Comparison of ENCODE assay signal across 25 mouse cellular contexts in genomic region chr6:53575836-53576235, GRCm38 (mm10).
A peak's percentile ranks its signal among the peaks of the same experiment; 100 is the strongest.
DNase-seq lines count a peak whose midpoint lies in the region; ATAC-seq lines count a peak whose summit lies in the region.
"Had no signal": no experiment of that assay in that cellular context is flagged by ENCODE, and none has a peak within 500 bp of the region (broad histone marks: within the 10 kb centered on the region; RNA-seq: fewer than 3 reads in every experiment).

No protein-coding gene starts in this region.

- no peak for ATAC-seq in heart, embryonic 13.5 days (ENCODE audit: extremely low read depth, insufficient number of reproducible peaks, low FRiP score, low TSS enrichment)
- ATAC-seq in limb, embryonic 12.5 days (ENCODE audit: insufficient number of reproducible peaks, insufficient read depth, low FRiP score, low TSS enrichment, low read depth), result no peak
- no peak for ATAC-seq in limb, embryonic 13.5 days (ENCODE audit: low FRiP score, low read depth)
- ATAC-seq: activated CD4-positive, CD25-positive, alpha-beta regulatory T cell, adult 4 months; CD4-positive, CD25-positive, alpha-beta regulatory T cell, adult 4 months; forebrain, embryonic 13.5 days; forebrain, embryonic 15.5 days; Patski had no signal

- no peak overlapping the region for H3K4me3 ChIP-seq in heart, embryonic 13.5 days
- H3K4me3 ChIP-seq in limb, embryonic 12.5 days (replicated peaks), result no peak overlapping the region
- no peak overlapping the region for H3K4me3 ChIP-seq in limb, embryonic 10.5 days
- no peak overlapping the region for H3K4me3 ChIP-seq in limb, embryonic 13.5 days
- H3K4me3 ChIP-seq: embryonic facial prominence, embryonic 10.5 days; embryonic facial prominence, embryonic 12.5 days had no signal

- no peak overlapping the region for H3K9ac ChIP-seq in heart, embryonic 13.5 days
- H3K9ac ChIP-seq in limb, embryonic 12.5 days (replicated peaks), result no peak overlapping the region
- H3K9ac ChIP-seq in limb, embryonic 13.5 days, result no peak overlapping the region
- H3K9ac ChIP-seq: embryonic facial prominence, embryonic 12.5 days; forebrain, embryonic 13.5 days; forebrain, embryonic 15.5 days had no signal

- peaks cover 58% of the 10 kb centered on the region for H3K4me1 ChIP-seq in heart, embryonic 13.5 days
- H3K4me1 ChIP-seq in limb, embryonic 12.5 days (replicated peaks), result peaks cover 82% of the 10 kb centered on the region
- H3K4me1 ChIP-seq in limb, embryonic 10.5 days, result peaks cover 71% of the 10 kb centered on the region
- H3K4me1 ChIP-seq in limb, embryonic 13.5 days, result peaks cover 75% of the 10 kb centered on the region

- peaks cover 5% of the 10 kb centered on the region for H3K36me3 ChIP-seq in heart, embryonic 13.5 days
- H3K36me3 ChIP-seq in limb, embryonic 12.5 days, result peaks cover 2% of the 10 kb centered on the region; the same call in 1 of the 2 replicates
- no peaks in the 10 kb centered on the region for H3K36me3 ChIP-seq in limb, embryonic 10.5 days
- H3K36me3 ChIP-seq in limb, embryonic 13.5 days, result no peaks in the 10 kb centered on the region
- H3K36me3 ChIP-seq: embryonic facial prominence, embryonic 10.5 days; embryonic facial prominence, embryonic 12.5 days; forebrain, embryonic 15.5 days; G1E had no signal

- H3K27ac ChIP-seq in heart, embryonic 13.5 days (replicated peaks), result no peak overlapping the region
- H3K27ac ChIP-seq in limb, embryonic 12.5 days, result no peak overlapping the region
- no peak overlapping the region for H3K27ac ChIP-seq in limb, embryonic 10.5 days
- H3K27ac ChIP-seq in limb, embryonic 13.5 days, result no peak overlapping the region
- H3K27ac ChIP-seq: forebrain, embryonic 13.5 days; forebrain, embryonic 15.5 days had no signal

- DNase-seq in heart, adult 11 months, result peak; percentile 68
- no peak for DNase-seq in heart, postnatal 10 days
- DNase-seq in heart, postnatal 25 days (ENCODE audit: low spot score), result no peak
- no peak for DNase-seq in limb, embryonic 10.5 days (ENCODE audit: low spot score)
- DNase-seq in B cell, adult 2 months, result no peak
- DNase-seq: adrenal gland, adult 8-10 months; adrenal gland, postnatal 14 days; adrenal gland, postnatal 36 days; cerebellum, adult 11-12 months; cerebellum, adult 2 months; cerebellum, adult 9-10 months; cerebellum, postnatal 10 days; cerebellum, postnatal 25 days had no signal

- peak overlapping the region; percentile 78 for H3K4me2 ChIP-seq in heart, embryonic 13.5 days
- peak overlapping the region; percentile 60 for H3K4me2 ChIP-seq in limb, embryonic 12.5 days
- H3K4me2 ChIP-seq in limb, embryonic 13.5 days (replicated peaks), result peak overlapping the region; percentile 69

- no peaks in the 10 kb centered on the region for H3K9me3 ChIP-seq in heart, embryonic 13.5 days
- H3K9me3 ChIP-seq in limb, embryonic 12.5 days, result no peaks in the 10 kb centered on the region
- no peaks in the 10 kb centered on the region for H3K9me3 ChIP-seq in limb, embryonic 10.5 days (replicated peaks)
- no peaks in the 10 kb centered on the region for H3K9me3 ChIP-seq in limb, embryonic 13.5 days
- H3K9me3 ChIP-seq: embryonic facial prominence, embryonic 10.5 days; embryonic facial prominence, embryonic 12.5 days; forebrain, embryonic 13.5 days; forebrain, embryonic 15.5 days had no signal

- WGBS in heart, embryonic 13.5 days, result 84% methylated on average over 3 of the region's 3 CpGs
- 96% methylated on average over 3 of the region's 3 CpGs for WGBS in limb, embryonic 12.5 days
- WGBS in limb, embryonic 10.5 days, result 95% methylated on average over 3 of the region's 3 CpGs
- WGBS in limb, embryonic 13.5 days, result 92% methylated on average over 3 of the region's 3 CpGs

- intact Hi-C loops in heart, postnatal 10 days (cut with DNase I), result no loop called here
- intact Hi-C loops in heart, postnatal 25 days (cut with DNase I), result loop anchor here (2.0 kb wide), 1 partner anchor 13 kb away; no protein-coding TSS in a partner anchor

- H3K27me3 ChIP-seq in heart, embryonic 13.5 days (replicated peaks), result no peaks in the 10 kb centered on the region
- H3K27me3 ChIP-seq in limb, embryonic 12.5 days, result no peaks in the 10 kb centered on the region
- H3K27me3 ChIP-seq in limb, embryonic 10.5 days (ENCODE audit: low read depth, poor library complexity, severe bottlenecking), result peaks cover 10% of the 10 kb centered on the region
- H3K27me3 ChIP-seq in limb, embryonic 13.5 days, result no peaks in the 10 kb centered on the region
- H3K27me3 ChIP-seq: CH12.LX; embryonic facial prominence, embryonic 12.5 days; forebrain, embryonic 13.5 days; forebrain, embryonic 15.5 days; Patski had no signal
